23 mouse cellular contexts compared by ENCODE assay signal in genomic region chr9:42067950-42068349, GRCm38 (mm10). TPM values are rescaled to one million over a fixed set of nuclear protein-coding genes. Genes with fewer than 3 reads are reported as not detected.
DNase-seq lines count a peak whose midpoint lies in the region; ATAC-seq lines count a peak whose summit lies in the region.
"Had no signal": no experiment of that assay in that cellular context is flagged by ENCODE, and none has a peak within 500 bp of the region (broad histone marks: within the 10 kb centered on the region; RNA-seq: fewer than 3 reads in every experiment).

No protein-coding gene starts in this region.

- no peak overlapping the region for H3K4me3 ChIP-seq in hindbrain, embryonic 14.5 days (replicated peaks; ENCODE audit: low read length)
- H3K4me3 ChIP-seq in hindbrain, embryonic 10.5 days, result no peak overlapping the region
- H3K4me3 ChIP-seq in midbrain, embryonic 14.5 days (replicated peaks; ENCODE audit: low read depth, low read length), result no peak overlapping the region
- no peak overlapping the region for H3K4me3 ChIP-seq in midbrain, embryonic 13.5 days (replicated peaks)
- no peak overlapping the region for H3K4me3 ChIP-seq in hindbrain, embryonic 15.5 days
- no peak overlapping the region for H3K4me3 ChIP-seq in neural tube, embryonic 15.5 days (replicated peaks)
- H3K4me3 ChIP-seq: embryonic facial prominence, embryonic 13.5 days; erythroblast, embryonic 14.5 days; forebrain, embryonic 12.5 days; gastrocnemius, adult 2 months; heart, embryonic 12.5 days; limb, embryonic 10.5 days; megakaryocyte, embryonic 14.5 days had no signal

- H3K9ac ChIP-seq in hindbrain, embryonic 14.5 days, result peak overlapping the region; percentile 36; the same call in 1 of the 2 replicates
- no peak overlapping the region for H3K9ac ChIP-seq in midbrain, embryonic 14.5 days (replicated peaks; ENCODE audit: low read length)
- H3K9ac ChIP-seq in midbrain, embryonic 13.5 days (replicated peaks), result no peak overlapping the region
- H3K9ac ChIP-seq in hindbrain, embryonic 15.5 days, result no peak overlapping the region
- H3K9ac ChIP-seq in neural tube, embryonic 15.5 days (replicated peaks), result no peak overlapping the region
- H3K9ac ChIP-seq: embryonic facial prominence, embryonic 13.5 days; forebrain, embryonic 12.5 days; heart, embryonic 12.5 days had no signal

- H3K27ac ChIP-seq in hindbrain, embryonic 14.5 days, result peak overlapping the region; percentile 53; the same call in 1 of the 2 replicates
- H3K27ac ChIP-seq in hindbrain, embryonic 10.5 days, result no peak overlapping the region
- 0 out of 2 replicates have a peak overlapping the region, but pooled peaks have one; percentile 8 for H3K27ac ChIP-seq in midbrain, embryonic 14.5 days (replicated peaks; ENCODE audit: low read depth, low read length)
- H3K27ac ChIP-seq in midbrain, embryonic 13.5 days, result no peak overlapping the region
- peak overlapping the region; percentile 35; the same call in 1 of the 2 replicates for H3K27ac ChIP-seq in hindbrain, embryonic 15.5 days (replicated peaks)
- H3K27ac ChIP-seq in neural tube, embryonic 15.5 days (replicated peaks), result peak overlapping the region; percentile 41; the same call in 1 of the 2 replicates
- H3K27ac ChIP-seq: embryonic facial prominence, embryonic 13.5 days; forebrain, embryonic 12.5 days; gastrocnemius, adult 2 months; limb, embryonic 10.5 days had no signal

- WGBS in hindbrain, embryonic 14.5 days, result 49% methylated on average over 9 of the region's 9 CpGs
- WGBS in hindbrain, embryonic 10.5 days, result 87% methylated on average over 9 of the region's 9 CpGs
- WGBS in midbrain, embryonic 14.5 days, result 58% methylated on average over 9 of the region's 9 CpGs
- WGBS in midbrain, embryonic 13.5 days, result 73% methylated on average over 9 of the region's 9 CpGs
- WGBS in hindbrain, embryonic 15.5 days, result 56% methylated on average over 9 of the region's 9 CpGs
- WGBS in neural tube, embryonic 15.5 days, result 50% methylated on average over 9 of the region's 9 CpGs

- no peaks in the 10 kb centered on the region for H3K27me3 ChIP-seq in hindbrain, embryonic 14.5 days (ENCODE audit: control insufficient read depth, insufficient read depth, low read length)
- H3K27me3 ChIP-seq in hindbrain, embryonic 10.5 days (ENCODE audit: insufficient read depth, poor library complexity, severe bottlenecking), result no peaks in the 10 kb centered on the region
- no peaks in the 10 kb centered on the region for H3K27me3 ChIP-seq in midbrain, embryonic 14.5 days (ENCODE audit: control insufficient read depth, insufficient read depth, low read length)
- no peaks in the 10 kb centered on the region for H3K27me3 ChIP-seq in midbrain, embryonic 13.5 days
- H3K27me3 ChIP-seq in hindbrain, embryonic 15.5 days, result no peaks in the 10 kb centered on the region
- no peaks in the 10 kb centered on the region for H3K27me3 ChIP-seq in neural tube, embryonic 15.5 days (replicated peaks)
- H3K27me3 ChIP-seq: embryonic facial prominence, embryonic 13.5 days; forebrain, embryonic 12.5 days; heart, embryonic 12.5 days; megakaryocyte, embryonic 14.5 days had no signal

- no peak overlapping the region for H3K4me2 ChIP-seq in hindbrain, embryonic 14.5 days (replicated peaks)
- H3K4me2 ChIP-seq in midbrain, embryonic 14.5 days (ENCODE audit: low read length), result no peak overlapping the region
- H3K4me2 ChIP-seq in midbrain, embryonic 13.5 days (replicated peaks), result no peak overlapping the region
- H3K4me2 ChIP-seq in hindbrain, embryonic 15.5 days, result peak overlapping the region; percentile 27; the same call in 1 of the 2 replicates
- H3K4me2 ChIP-seq in neural tube, embryonic 15.5 days, result no peak overlapping the region
- H3K4me2 ChIP-seq: embryonic facial prominence, embryonic 13.5 days; forebrain, embryonic 12.5 days; heart, embryonic 12.5 days had no signal

- no peak for ATAC-seq in hindbrain, embryonic 14.5 days (ENCODE audit: low FRiP score)
- no peak for ATAC-seq in midbrain, embryonic 14.5 days (ENCODE audit: low FRiP score, low TSS enrichment)
- ATAC-seq in midbrain, embryonic 13.5 days, result no peak
- ATAC-seq in hindbrain, embryonic 15.5 days (ENCODE audit: low FRiP score, low read depth), result no peak
- no peak for ATAC-seq in neural tube, embryonic 15.5 days (ENCODE audit: low FRiP score)

- no peak for DNase-seq in hindbrain, embryonic 14.5 days (ENCODE audit: low spot score)
- DNase-seq in hindbrain, embryonic 10.5 days (ENCODE audit: low spot score), result no peak
- peak; percentile 40 for DNase-seq in midbrain, embryonic 14.5 days
- no peak for DNase-seq in thymus, adult 18-20 months
- DNase-seq: adrenal gland, postnatal 14 days; cerebellum, adult 8-10 months; cerebellum, postnatal 36 days; embryo, embryonic 11 days; gastrocnemius, adult 2 months; heart, postnatal 10 days; kidney, adult 11 months; kidney, postnatal 4 days; liver; thymus, postnatal 25 days had no signal

- H3K4me1 ChIP-seq in hindbrain, embryonic 14.5 days (replicated peaks; ENCODE audit: control insufficient read depth, insufficient read depth, low read length), result peaks cover 8% of the 10 kb centered on the region; the same call in 1 of the 2 replicates
- H3K4me1 ChIP-seq in hindbrain, embryonic 10.5 days (replicated peaks), result no peaks in the 10 kb centered on the region
- 0 out of 2 replicates have a peak, but pooled peaks cover 4% of the 10 kb centered on the region for H3K4me1 ChIP-seq in midbrain, embryonic 14.5 days (ENCODE audit: control insufficient read depth, insufficient read depth, low read length)
- H3K4me1 ChIP-seq in midbrain, embryonic 13.5 days (replicated peaks), result peaks cover 11% of the 10 kb centered on the region
- peaks cover 30% of the 10 kb centered on the region for H3K4me1 ChIP-seq in hindbrain, embryonic 15.5 days (replicated peaks)
- H3K4me1 ChIP-seq in neural tube, embryonic 15.5 days, result peaks cover 25% of the 10 kb centered on the region
- H3K4me1 ChIP-seq: forebrain, embryonic 12.5 days; heart, embryonic 12.5 days; limb, embryonic 10.5 days; megakaryocyte, embryonic 14.5 days had no signal

- H3K36me3 ChIP-seq in hindbrain, embryonic 14.5 days (replicated peaks; ENCODE audit: control insufficient read depth, insufficient read depth), result peaks cover 14% of the 10 kb centered on the region; the same call in 1 of the 2 replicates
- no peaks in the 10 kb centered on the region for H3K36me3 ChIP-seq in hindbrain, embryonic 10.5 days
- H3K36me3 ChIP-seq in midbrain, embryonic 14.5 days (ENCODE audit: control insufficient read depth, insufficient read depth, low read length), result peaks cover 4% of the 10 kb centered on the region; the same call in 1 of the 2 replicates
- H3K36me3 ChIP-seq in midbrain, embryonic 13.5 days, result peaks cover 3% of the 10 kb centered on the region; the same call in 1 of the 2 replicates
- no peaks in the 10 kb centered on the region for H3K36me3 ChIP-seq in hindbrain, embryonic 15.5 days
- H3K36me3 ChIP-seq in neural tube, embryonic 15.5 days, result no peaks in the 10 kb centered on the region; the same call in 1 of the 2 replicates
- H3K36me3 ChIP-seq: heart, embryonic 12.5 days had no signal

- H3K9me3 ChIP-seq in hindbrain, embryonic 14.5 days (ENCODE audit: control insufficient read depth, low read length), result no peaks in the 10 kb centered on the region
- H3K9me3 ChIP-seq in hindbrain, embryonic 10.5 days, result no peaks in the 10 kb centered on the region
- H3K9me3 ChIP-seq in midbrain, embryonic 14.5 days (ENCODE audit: control insufficient read depth, low read length), result no peaks in the 10 kb centered on the region
- no peaks in the 10 kb centered on the region for H3K9me3 ChIP-seq in midbrain, embryonic 13.5 days
- no peaks in the 10 kb centered on the region for H3K9me3 ChIP-seq in hindbrain, embryonic 15.5 days
- no peaks in the 10 kb centered on the region for H3K9me3 ChIP-seq in neural tube, embryonic 15.5 days (replicated peaks)
- H3K9me3 ChIP-seq: embryonic facial prominence, embryonic 13.5 days; forebrain, embryonic 12.5 days; heart, embryonic 12.5 days; limb, embryonic 10.5 days; megakaryocyte, embryonic 14.5 days had no signal

RNA-seq across cellular contexts. Expression of gene Sorl1, which starts 56.1 kb away (rescaled TPM):
- polyA plus RNA-seq in hindbrain, embryonic 14.5 days (2014; fragmentation: Nextera tagmentation; extraction: Ambion mirVana), result 17.9 and 21.4 TPM in 2 replicates
- 4.3 and 4.6 TPM in 2 replicates for polyA plus RNA-seq in hindbrain, embryonic 10.5 days (2016; fragmentation: Nextera tagmentation; extraction: Ambion mirVana)
- 8.3 and 8.8 TPM in 2 replicates for polyA plus RNA-seq in midbrain, embryonic 14.5 days (2014; fragmentation: Nextera tagmentation; extraction: Ambion mirVana)
- 5.4 and 6.1 TPM in 2 replicates for polyA plus RNA-seq in midbrain, embryonic 13.5 days (2015; fragmentation: Nextera tagmentation; extraction: Ambion mirVana)
- 11.2 and 12.4 TPM in 2 replicates for polyA plus RNA-seq in hindbrain, embryonic 15.5 days (2015; fragmentation: Nextera tagmentation; extraction: Ambion mirVana)
- 12.6 and 13.3 TPM in 2 replicates for polyA plus RNA-seq in neural tube, embryonic 15.5 days (2015; fragmentation: Nextera tagmentation; extraction: Ambion mirVana)

Comparison
In these comparisons a context has a peak if more than half of its experiments do, and no peak if none do; other contexts are left out.
1. H3K27ac ChIP-seq: peak in hindbrain, embryonic 14.5 days (single experiment), midbrain, embryonic 14.5 days (single experiment), hindbrain, embryonic 15.5 days (single experiment) and neural tube, embryonic 15.5 days (single experiment); none in hindbrain, embryonic 10.5 days (single experiment) and midbrain, embryonic 13.5 days (single experiment).